Mouse (Mus musculus): Measurements from ENCODE around the gene Tspoap1. TPM values are rescaled to one million over a fixed set of nuclear protein-coding genes. Genes with fewer than 3 reads are reported as not detected.

The Tspoap1 gene
- polyA plus RNA-seq, 1 experiment from 2014 or later = 8.2 TPM

- WGBS = 86% methylated on average over 15 of the region's 15 CpGs
- no peaks in the 10 kb centered on the region for H3K9me3 ChIP-seq (replicated peaks)
- no peaks in the 10 kb centered on the region for H3K36me3 ChIP-seq
- peak overlapping the region; percentile 20 for H3K4me3 ChIP-seq
- H3K4me1 ChIP-seq = peaks cover 18% of the 10 kb centered on the region
- peaks cover 24% of the 10 kb centered on the region for H3K27me3 ChIP-seq (ENCODE audit: low read depth, poor library complexity, severe bottlenecking)
- no peak for DNase-seq (ENCODE audit: low spot score)
- no peak overlapping the region; the same call in 1 of the 2 replicates for H3K27ac ChIP-seq (replicated peaks)
Observed at GRCm38 (mm10) chr11:87756251-87756820, 4.0 kb upstream of the Tspoap1 start.

- H3K4me3 ChIP-seq = peak overlapping the region; percentile 20
- H3K9me3 ChIP-seq (replicated peaks) = no peaks in the 10 kb centered on the region
- H3K36me3 ChIP-seq = no peaks in the 10 kb centered on the region
- WGBS = 89% methylated on average over 25 of the region's 25 CpGs
- peaks cover 34% of the 10 kb centered on the region for H3K27me3 ChIP-seq (ENCODE audit: low read depth, poor library complexity, severe bottlenecking)
- H3K27ac ChIP-seq (replicated peaks) = no peak overlapping the region; the same call in 1 of the 2 replicates
- H3K4me1 ChIP-seq = peaks cover 20% of the 10 kb centered on the region
- no peak for DNase-seq (ENCODE audit: low spot score)
Observed at GRCm38 (mm10) chr11:87757001-87757954, 3.1 kb upstream of the Tspoap1 start.

- no peak for DNase-seq (ENCODE audit: low spot score)
Observed at GRCm38 (mm10) chr11:87758161-87758911, 2.0 kb upstream of the Tspoap1 start.

GRCm38 (mm10) chr11:87758957-87759608, 1.3 kb upstream of the Tspoap1 start:
- no peaks in the 10 kb centered on the region for H3K36me3 ChIP-seq
- 75% methylated on average over 4 of the region's 4 CpGs for WGBS
- DNase-seq (ENCODE audit: low spot score) = no peak
- peaks cover 52% of the 10 kb centered on the region for H3K27me3 ChIP-seq (ENCODE audit: low read depth, poor library complexity, severe bottlenecking)
- no peak overlapping the region for H3K4me3 ChIP-seq
- H3K9me3 ChIP-seq (replicated peaks) = no peaks in the 10 kb centered on the region
- H3K4me1 ChIP-seq = peaks cover 36% of the 10 kb centered on the region
- no peak overlapping the region for H3K27ac ChIP-seq (replicated peaks)

More at GRCm38 (mm10) chr11:87758161-87758911, 2.0 kb upstream of the Tspoap1 start:
- Histone ChIP-seq H3K4me1 (peaks cover 28% of the 10 kb centered on the region), H3K36me3 (no peaks in the 10 kb centered on the region), H3K27ac (replicated peaks) (no peak overlapping the region), H3K9me3 (replicated peaks) (no peaks in the 10 kb centered on the region), H3K27me3 (ENCODE audit: low read depth, poor library complexity, severe bottlenecking) (peaks cover 44% of the 10 kb centered on the region), H3K4me3 (no peak overlapping the region)
- WGBS = 82% methylated on average over 7 of the region's 7 CpGs

- Histone ChIP-seq H3K4me3 (0 out of 2 replicates have a peak overlapping the region, but pooled peaks have one; percentile 78), H3K36me3 (no peaks in the 10 kb centered on the region), H3K27ac (replicated peaks) (no peak overlapping the region), H3K4me1 (peaks cover 41% of the 10 kb centered on the region), H3K9me3 (replicated peaks) (no peaks in the 10 kb centered on the region), H3K27me3 (ENCODE audit: low read depth, poor library complexity, severe bottlenecking) (peaks cover 57% of the 10 kb centered on the region)
- 5% methylated on average over 3 of the region's 3 CpGs for WGBS
- DNase-seq (ENCODE audit: low spot score) = no peak
Observed at GRCm38 (mm10) chr11:87759609-87760005, 734 bp upstream of the Tspoap1 start.

- no peaks in the 10 kb centered on the region for H3K36me3 ChIP-seq
- H3K9me3 ChIP-seq (replicated peaks) = no peaks in the 10 kb centered on the region
- H3K27me3 ChIP-seq (ENCODE audit: low read depth, poor library complexity, severe bottlenecking) = peaks cover 73% of the 10 kb centered on the region
- H3K27ac ChIP-seq (replicated peaks) = no peak overlapping the region
- DNase-seq (ENCODE audit: low spot score) = no peak
- H3K4me3 ChIP-seq = peak overlapping the region; percentile 78; the same call in 1 of the 2 replicates
- H3K4me1 ChIP-seq = peaks cover 48% of the 10 kb centered on the region
- WGBS = 69% methylated on average over 11 of the region's 11 CpGs
Observed at GRCm38 (mm10) chr11:87761181-87761721, 910 bp downstream of the Tspoap1 start.

GRCm38 (mm10) chr11:87761806-87762701, 1.7 kb downstream of the Tspoap1 start:
- Histone ChIP-seq H3K4me3 (peak overlapping the region; percentile 78; the same call in 1 of the 2 replicates), H3K27ac (replicated peaks) (no peak overlapping the region; the same call in 1 of the 2 replicates), H3K36me3 (no peaks in the 10 kb centered on the region), H3K9me3 (replicated peaks) (no peaks in the 10 kb centered on the region), H3K27me3 (ENCODE audit: low read depth, poor library complexity, severe bottlenecking) (peaks cover 81% of the 10 kb centered on the region), H3K4me1 (peaks cover 48% of the 10 kb centered on the region)
- WGBS = 83% methylated on average over 14 of the region's 14 CpGs
- DNase-seq (ENCODE audit: low spot score) = no peak

GRCm38 (mm10) chr11:87762702-87763385, 2.5 kb downstream of the Tspoap1 start:
- no peaks in the 10 kb centered on the region for H3K9me3 ChIP-seq (replicated peaks)
- peaks cover 48% of the 10 kb centered on the region for H3K4me1 ChIP-seq
- 44% methylated on average over 12 of the region's 12 CpGs for WGBS
- peak overlapping the region; percentile 78 for H3K4me3 ChIP-seq
- no peak for DNase-seq (ENCODE audit: low spot score)
- no peaks in the 10 kb centered on the region for H3K36me3 ChIP-seq
- H3K27me3 ChIP-seq (ENCODE audit: low read depth, poor library complexity, severe bottlenecking) = peaks cover 89% of the 10 kb centered on the region
- peak overlapping the region; percentile 50 for H3K27ac ChIP-seq (replicated peaks)

- whole genome bisulfite sequencing = 1% methylated on average over 17 of the region's 17 CpGs
- H3K27me3 ChIP-seq (ENCODE audit: low read depth, poor library complexity, severe bottlenecking) = peaks cover 96% of the 10 kb centered on the region
- peak; percentile 67 for DNase-seq (ENCODE audit: low spot score)
Observed at GRCm38 (mm10) chr11:87763511-87763987, 3.2 kb downstream of the Tspoap1 start.

GRCm38 (mm10) chr11:87763988-87764876, 3.9 kb downstream of the Tspoap1 start:
- peaks cover 93% of the 10 kb centered on the region for H3K27me3 ChIP-seq (ENCODE audit: low read depth, poor library complexity, severe bottlenecking)
- 1% methylated on average over 65 of the region's 65 CpGs for WGBS
- H3K4me3 ChIP-seq = peak overlapping the region; percentile 78
- peaks cover 48% of the 10 kb centered on the region for H3K4me1 ChIP-seq
- H3K36me3 ChIP-seq = no peaks in the 10 kb centered on the region
- peak; percentile 73 for DNase-seq (ENCODE audit: low spot score)
- H3K27ac ChIP-seq (replicated peaks) = peak overlapping the region; percentile 89
- no peaks in the 10 kb centered on the region for H3K9me3 ChIP-seq (replicated peaks)

More at GRCm38 (mm10) chr11:87763511-87763987, 3.2 kb downstream of the Tspoap1 start:
- H3K4me1 ChIP-seq = peaks cover 48% of the 10 kb centered on the region
- no peaks in the 10 kb centered on the region for H3K9me3 ChIP-seq (replicated peaks)
- peak overlapping the region; percentile 89 for H3K27ac ChIP-seq (replicated peaks)
- no peaks in the 10 kb centered on the region for H3K36me3 ChIP-seq
- H3K4me3 ChIP-seq = peak overlapping the region; percentile 78

All from midbrain, embryonic 10.5 days (tissue).